Mouse (Mus musculus) heart, embryonic 10.5 days (tissue): ENCODE measurements at regions not wholly inside any gene's neighbourhood (a gene's known extent, or its start where the extent isn't known, plus 50 kb on each side); places are given as distances from the start of the nearest gene placed in this dataset.

Source experiments
- DNase-seq: peaks from one replicate; pipeline ENCODE4 v3.0.0-alpha.2; 2017; ENCODE audit warnings: low spot score
- H3K27ac ChIP-seq: fragments of 300-500 bp; sonication (generic); 2 replicates; pipeline ENCODE4 v1.5.1; 2016; ENCODE audit warnings: mild to moderate bottlenecking
- H3K27me3 ChIP-seq: fragments of 300-500 bp; sonication (generic); 2 replicates; pipeline ENCODE4 v1.6.1; 2016; ENCODE audit warnings: mild to moderate bottlenecking; ENCODE audit not compliant: poor library complexity, insufficient read depth, severe bottlenecking
- H3K36me3 ChIP-seq: fragments of 300-500 bp; sonication (generic); 2 replicates; pipeline ENCODE4 v1.6.1; 2016; ENCODE audit warnings: mild to moderate bottlenecking, moderate library complexity
- H3K4me1 ChIP-seq: fragments of 300-500 bp; sonication (generic); 2 replicates; pipeline ENCODE4 v1.6.1; 2016; ENCODE audit warnings: mild to moderate bottlenecking
- H3K4me3 ChIP-seq: fragments of 300-500 bp; sonication (generic); 2 replicates; pipeline ENCODE4 v1.5.1; 2016; ENCODE audit warnings: mild to moderate bottlenecking, moderate library complexity
- H3K9me3 ChIP-seq: fragments of 300-500 bp; sonication (generic); 2 replicates; pipeline ENCODE4 v1.6.1; 2016; ENCODE audit warnings: mild to moderate bottlenecking, moderate library complexity
- WGBS: fragments of 180-500 bp; shearing (Covaris S2); methylation state at CpG from one replicate; pipeline ENCODE4 v1.1.7; 2016; 5-methylcytosine and 5-hydroxymethylcytosine counted together

- H3K27ac ChIP-seq = no peak overlapping the region
- peak; percentile 61 for DNase-seq
- H3K9me3 ChIP-seq = no peaks in the 10 kb centered on the region
- H3K4me3 ChIP-seq = no peak overlapping the region
- no peaks in the 10 kb centered on the region for H3K4me1 ChIP-seq
- H3K27me3 ChIP-seq = no peaks in the 10 kb centered on the region
- 78% methylated on average over 8 of the region's 8 CpGs for WGBS
- no peaks in the 10 kb centered on the region for H3K36me3 ChIP-seq
Observed at GRCm38 (mm10) chr9:101591681-101592080, 270.0 kb upstream of the 9630041A04Rik start.

GRCm38 (mm10) chr9:101590310-101590709 is 271.3 kb upstream of the 9630041A04Rik start:
- no peak overlapping the region for H3K4me3 ChIP-seq
- 62% methylated on average over 3 of the region's 3 CpGs for WGBS

GRCm38 (mm10) chr9:101581064-101581463 is 280.6 kb upstream of the 9630041A04Rik start:
- peak; percentile 58 for DNase-seq
- H3K4me1 ChIP-seq = no peaks in the 10 kb centered on the region
- H3K36me3 ChIP-seq = no peaks in the 10 kb centered on the region
- no peak overlapping the region for H3K27ac ChIP-seq
- H3K27me3 ChIP-seq = no peaks in the 10 kb centered on the region
- 91% methylated on average over 4 of the region's 4 CpGs for WGBS
- no peak overlapping the region for H3K4me3 ChIP-seq
- 0 out of 2 replicates have a peak, but pooled peaks cover 6% of the 10 kb centered on the region for H3K9me3 ChIP-seq

More at GRCm38 (mm10) chr9:101590310-101590709, 271.3 kb upstream of the 9630041A04Rik start:
- Histone ChIP-seq H3K4me1 (no peaks in the 10 kb centered on the region), H3K36me3 (no peaks in the 10 kb centered on the region), H3K27ac (no peak overlapping the region), H3K9me3 (no peaks in the 10 kb centered on the region), H3K27me3 (no peaks in the 10 kb centered on the region)
- peak; percentile 48 for DNase-seq

GRCm38 (mm10) chr9:101570714-101571113 is 290.9 kb upstream of the 9630041A04Rik start:
- 16% methylated on average over 4 of the region's 4 CpGs for WGBS
- H3K4me3 ChIP-seq = no peak overlapping the region
- no peaks in the 10 kb centered on the region for H3K4me1 ChIP-seq
- H3K27ac ChIP-seq = no peak overlapping the region
- H3K27me3 ChIP-seq = no peaks in the 10 kb centered on the region
- no peak for DNase-seq
- no peaks in the 10 kb centered on the region for H3K36me3 ChIP-seq
- no peaks in the 10 kb centered on the region for H3K9me3 ChIP-seq

GRCm38 (mm10) chr9:101563196-101563595 is 298.4 kb upstream of the 9630041A04Rik start:
- no peak for DNase-seq
- no peak overlapping the region for H3K4me3 ChIP-seq
- H3K36me3 ChIP-seq = no peaks in the 10 kb centered on the region
- H3K27me3 ChIP-seq = no peaks in the 10 kb centered on the region
- H3K9me3 ChIP-seq = no peaks in the 10 kb centered on the region
- no peak overlapping the region for H3K27ac ChIP-seq
- H3K4me1 ChIP-seq = no peaks in the 10 kb centered on the region
- WGBS = 76% methylated on average over 9 of the region's 9 CpGs

GRCm38 (mm10) chr9:101559366-101559765 is 302.3 kb upstream of the 9630041A04Rik start:
- H3K27ac ChIP-seq = no peak overlapping the region
- 80% methylated on average over 11 of the region's 11 CpGs for WGBS
- no peaks in the 10 kb centered on the region for H3K4me1 ChIP-seq
- H3K36me3 ChIP-seq = no peaks in the 10 kb centered on the region
- DNase-seq = no peak
- no peak overlapping the region for H3K4me3 ChIP-seq
- H3K27me3 ChIP-seq = no peaks in the 10 kb centered on the region
- H3K9me3 ChIP-seq = no peaks in the 10 kb centered on the region

- 40% methylated on average over 5 of the region's 5 CpGs for WGBS
- H3K4me3 ChIP-seq = no peak overlapping the region
- H3K9me3 ChIP-seq = no peaks in the 10 kb centered on the region
- no peaks in the 10 kb centered on the region for H3K36me3 ChIP-seq
- H3K27ac ChIP-seq = no peak overlapping the region
- no peak for DNase-seq
- H3K4me1 ChIP-seq = no peaks in the 10 kb centered on the region
- no peaks in the 10 kb centered on the region for H3K27me3 ChIP-seq
Observed at GRCm38 (mm10) chr9:101555011-101555673, 303.5 kb upstream of the Ppp2r3a start.

- Histone ChIP-seq H3K4me1 (no peaks in the 10 kb centered on the region), H3K4me3 (no peak overlapping the region), H3K9me3 (no peaks in the 10 kb centered on the region), H3K27ac (no peak overlapping the region), H3K36me3 (no peaks in the 10 kb centered on the region), H3K27me3 (no peaks in the 10 kb centered on the region)
- DNase-seq = no peak
- 87% methylated on average over 6 of the region's 6 CpGs for WGBS
Observed at GRCm38 (mm10) chr9:101552789-101553188, 301.2 kb upstream of the Ppp2r3a start.

GRCm38 (mm10) chr9:101551256-101551655 is 299.7 kb upstream of the Ppp2r3a start:
- no peaks in the 10 kb centered on the region for H3K4me1 ChIP-seq

GRCm38 (mm10) chr9:101546213-101546832 is 294.7 kb upstream of the Ppp2r3a start:
- H3K4me1 ChIP-seq = no peaks in the 10 kb centered on the region
- no peak for DNase-seq
- no peak overlapping the region for H3K4me3 ChIP-seq
- WGBS = 56% methylated on average over 10 of the region's 10 CpGs
- H3K27ac ChIP-seq = no peak overlapping the region
- no peaks in the 10 kb centered on the region for H3K36me3 ChIP-seq
- no peaks in the 10 kb centered on the region for H3K9me3 ChIP-seq
- no peaks in the 10 kb centered on the region for H3K27me3 ChIP-seq

More at GRCm38 (mm10) chr9:101551256-101551655, 299.7 kb upstream of the Ppp2r3a start:
- Histone ChIP-seq H3K4me3 (no peak overlapping the region), H3K9me3 (no peaks in the 10 kb centered on the region), H3K27me3 (no peaks in the 10 kb centered on the region), H3K27ac (no peak overlapping the region), H3K36me3 (no peaks in the 10 kb centered on the region)
- 55% methylated on average over 3 of the region's 3 CpGs for WGBS
- DNase-seq = no peak

GRCm38 (mm10) chr9:101518137-101518536 is 266.5 kb upstream of the Ppp2r3a start:
- no peaks in the 10 kb centered on the region for H3K36me3 ChIP-seq
- no peaks in the 10 kb centered on the region for H3K4me1 ChIP-seq
- no peak for DNase-seq
- 44% methylated on average over 7 of the region's 7 CpGs for WGBS
- no peaks in the 10 kb centered on the region for H3K9me3 ChIP-seq
- H3K27me3 ChIP-seq = no peaks in the 10 kb centered on the region
- no peak overlapping the region for H3K4me3 ChIP-seq
- H3K27ac ChIP-seq = no peak overlapping the region

GRCm38 (mm10) chr9:101510807-101511206 is 259.2 kb upstream of the Ppp2r3a start:
- 75% methylated on average over 3 of the region's 3 CpGs for WGBS
- Histone ChIP-seq H3K4me1 (no peaks in the 10 kb centered on the region), H3K27ac (no peak overlapping the region), H3K27me3 (no peaks in the 10 kb centered on the region), H3K9me3 (no peaks in the 10 kb centered on the region), H3K36me3 (no peaks in the 10 kb centered on the region), H3K4me3 (no peak overlapping the region)
- no peak for DNase-seq

- Histone ChIP-seq H3K27me3 (no peaks in the 10 kb centered on the region), H3K4me1 (no peaks in the 10 kb centered on the region), H3K36me3 (no peaks in the 10 kb centered on the region), H3K9me3 (no peaks in the 10 kb centered on the region), H3K27ac (no peak overlapping the region), H3K4me3 (no peak overlapping the region)
- no peak for DNase-seq
- WGBS = 79% methylated on average over 9 of the region's 9 CpGs
Observed at GRCm38 (mm10) chr9:101509196-101509595, 257.6 kb upstream of the Ppp2r3a start.
